Mouse (Mus musculus) liver, embryonic 11.5 days (tissue): ENCODE results near the gene Exoc4. TPM values are rescaled to one million over a fixed set of nuclear protein-coding genes. Genes with fewer than 3 reads are reported as not detected.

Experiments
- ATAC-seq: fragments of 200-750 bp; cut with Nextera tagmentation; replicated peaks from 2 replicates; pipeline ENCODE4 v1.8.0; 2017; ENCODE audit warnings: moderate number of reproducible peaks, mild to moderate bottlenecking, moderate TSS enrichment, moderate library complexity; ENCODE audit not compliant: low FRiP score
- DNase-seq: peaks from one replicate; pipeline ENCODE4 v3.0.0-alpha.2; 2017; ENCODE audit warnings: low spot score
- H3K27ac ChIP-seq: fragments of 300-500 bp; sonication (generic); 2 replicates; pipeline ENCODE4 v1.5.1; 2014; ENCODE audit warnings: mild to moderate bottlenecking, low read depth, low read length, control low read depth
- H3K27me3 ChIP-seq: fragments of 300-500 bp; sonication (generic); replicated peaks from 2 replicates; pipeline ENCODE4 v1.6.1; 2014; ENCODE audit warnings: low read length, mixed read lengths; ENCODE audit not compliant: control insufficient read depth, insufficient read depth
- H3K36me3 ChIP-seq: fragments of 300-500 bp; sonication (generic); 2 replicates; pipeline ENCODE4 v1.6.1; 2014; ENCODE audit warnings: mild to moderate bottlenecking, low read length, moderate library complexity, mixed read lengths; ENCODE audit not compliant: control insufficient read depth, insufficient read depth
- H3K4me1 ChIP-seq: fragments of 300-500 bp; sonication (generic); replicated peaks from 2 replicates; pipeline ENCODE4 v1.6.1; 2014; ENCODE audit warnings: low read length, mixed read lengths; ENCODE audit not compliant: control insufficient read depth, insufficient read depth
- H3K4me2 ChIP-seq: fragments of 300-500 bp; sonication (generic); 2 replicates; pipeline ENCODE4 v1.6.1; 2014; ENCODE audit warnings: mild to moderate bottlenecking, control low read depth, moderate library complexity
- H3K4me3 ChIP-seq: fragments of 300-500 bp; sonication (generic); 2 replicates; pipeline ENCODE4 v1.5.1; 2014; ENCODE audit warnings: low read depth, low read length, control low read depth
- H3K9ac ChIP-seq: fragments of 300-500 bp; sonication (generic); 2 replicates; pipeline ENCODE4 v1.6.1; 2014; ENCODE audit warnings: low read depth, low read length, control low read depth
- H3K9me3 ChIP-seq: fragments of 300-500 bp; sonication (generic); 2 replicates; pipeline ENCODE4 v1.6.1; 2016; ENCODE audit warnings: low read length, inconsistent platforms, mixed read lengths; ENCODE audit not compliant: control insufficient read depth
- WGBS: fragments of 180-500 bp; shearing (Covaris S2); extraction: QIAGEN DNeasy Blood & Tissue Kit; methylation state at CpG from one replicate; pipeline ENCODE4 v1.1.7; 2014; 5-methylcytosine and 5-hydroxymethylcytosine counted together
- polyA plus RNA-seq: library from polyadenylated mRNA; unstranded; fragments of >200 nt; fragmentation: Nextera tagmentation; extraction: Ambion mirVana; gene quantifications from 2 replicates; pipeline ENCODE4 v1.2.1, GENCODE M21; 2014

The Exoc4 gene
- polyA plus RNA-seq, 1 experiment from 2014 or later, result 20.9 TPM

DNA sequence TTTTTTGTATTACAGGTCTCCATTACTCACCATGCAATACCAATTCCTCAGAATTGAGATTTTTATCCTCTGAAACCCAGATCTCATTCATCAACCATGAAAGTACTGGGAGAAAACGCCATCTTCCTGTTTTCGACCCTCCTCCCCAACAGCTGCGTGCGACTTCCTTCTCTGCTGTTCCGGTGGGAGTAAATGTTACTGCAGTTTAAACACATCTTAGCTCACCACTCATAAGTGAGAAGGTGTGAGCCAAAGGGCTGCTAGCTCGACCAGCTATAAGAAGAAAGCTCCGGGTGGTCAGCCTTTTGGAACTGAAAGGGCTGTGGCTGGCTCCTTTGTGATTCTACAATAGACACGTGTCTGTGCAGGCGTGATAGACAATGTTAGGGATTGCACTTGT lies 733.8 kb downstream of the Exoc4 start:
- WGBS, result 61% methylated on average over 9 of the region's 9 CpGs
- Histone ChIP-seq H3K4me1 (no peaks in the 10 kb centered on the region), H3K4me3 (no peak overlapping the region), H3K27ac (no peak overlapping the region), H3K4me2 (no peak overlapping the region), H3K9ac (no peak overlapping the region), H3K36me3 (no peaks in the 10 kb centered on the region), H3K9me3 (no peaks in the 10 kb centered on the region), H3K27me3 (no peaks in the 10 kb centered on the region)
- DNase-seq, result no peak
- no peak for ATAC-seq

DNA sequence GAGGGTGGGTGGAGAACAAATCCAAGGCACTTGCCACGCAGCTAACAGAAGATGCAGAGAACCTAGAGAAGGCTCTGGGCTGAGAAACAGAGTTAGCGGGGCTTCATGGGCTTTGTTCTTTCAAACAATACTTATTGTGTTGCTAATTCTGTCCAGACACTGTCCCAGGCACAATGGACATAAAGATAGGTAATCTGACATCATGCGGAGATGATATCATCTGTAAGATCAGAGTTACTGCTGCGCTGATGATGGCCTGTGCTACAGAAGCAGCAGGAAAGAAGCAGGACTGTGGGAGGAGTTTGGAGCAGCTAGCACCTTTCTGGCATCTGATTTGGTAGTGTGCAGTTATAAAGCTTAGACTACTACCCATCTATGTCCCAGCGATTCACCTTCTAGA lies 738.2 kb downstream of the Exoc4 start:
- DNase-seq (no peak), ATAC-seq (no peak)
- H3K4me1 ChIP-seq, result no peaks in the 10 kb centered on the region
- WGBS, result 75% methylated on average over 5 of the region's 5 CpGs
- no peak overlapping the region for H3K9ac ChIP-seq
- no peaks in the 10 kb centered on the region for H3K27me3 ChIP-seq
- H3K9me3 ChIP-seq, result no peaks in the 10 kb centered on the region
- H3K4me3 ChIP-seq, result no peak overlapping the region
- H3K36me3 ChIP-seq, result no peaks in the 10 kb centered on the region
- no peak overlapping the region for H3K27ac ChIP-seq
- no peak overlapping the region for H3K4me2 ChIP-seq

DNA sequence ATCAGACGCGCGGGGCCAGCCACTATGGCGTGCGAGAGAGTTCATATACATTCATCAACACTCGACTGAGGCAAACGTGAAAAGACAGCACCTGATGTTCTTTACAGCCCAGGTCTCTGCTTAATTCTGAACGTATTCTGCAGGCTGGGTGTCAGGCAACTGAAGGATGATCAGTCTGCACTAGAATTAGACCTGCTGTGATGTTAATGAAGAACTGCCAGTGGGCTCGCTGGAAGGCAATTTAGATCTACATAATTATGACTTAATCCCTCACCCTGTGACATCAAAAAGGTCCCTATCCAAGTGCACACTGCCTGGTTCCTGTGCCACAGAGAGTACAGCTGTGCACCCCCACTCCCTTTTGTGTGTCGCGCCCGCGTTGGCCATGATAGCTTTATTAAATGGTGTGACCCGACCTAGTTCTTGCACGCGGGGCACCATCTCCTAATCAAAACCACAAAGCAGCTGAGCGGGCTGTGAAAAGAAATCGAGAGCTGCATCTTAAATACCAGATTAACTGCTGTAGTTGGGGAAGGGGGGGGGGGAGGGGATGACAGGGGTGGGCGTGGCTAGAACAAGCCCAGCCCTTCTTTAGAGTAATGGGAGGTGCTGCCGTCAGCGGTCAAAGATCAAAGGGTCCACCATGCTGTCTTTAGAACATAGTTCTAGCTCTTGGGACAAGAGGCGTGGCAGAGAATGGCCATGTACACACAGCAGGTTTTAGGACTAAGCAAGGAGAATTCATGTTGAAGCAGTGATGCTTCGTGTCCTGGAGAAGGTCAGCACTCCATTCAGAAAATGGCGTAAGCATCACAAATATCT lies 743.5 kb downstream of the Exoc4 start:
- H3K9ac ChIP-seq, result no peak overlapping the region
- 47% methylated on average over 24 of the region's 24 CpGs for WGBS
- H3K36me3 ChIP-seq, result no peaks in the 10 kb centered on the region
- no peak for ATAC-seq
- no peak overlapping the region for H3K4me2 ChIP-seq
- H3K4me1 ChIP-seq, result no peaks in the 10 kb centered on the region
- H3K27me3 ChIP-seq, result no peaks in the 10 kb centered on the region
- DNase-seq, result no peak
- H3K9me3 ChIP-seq, result no peaks in the 10 kb centered on the region
- H3K4me3 ChIP-seq, result no peak overlapping the region
- H3K27ac ChIP-seq, result no peak overlapping the region

DNA sequence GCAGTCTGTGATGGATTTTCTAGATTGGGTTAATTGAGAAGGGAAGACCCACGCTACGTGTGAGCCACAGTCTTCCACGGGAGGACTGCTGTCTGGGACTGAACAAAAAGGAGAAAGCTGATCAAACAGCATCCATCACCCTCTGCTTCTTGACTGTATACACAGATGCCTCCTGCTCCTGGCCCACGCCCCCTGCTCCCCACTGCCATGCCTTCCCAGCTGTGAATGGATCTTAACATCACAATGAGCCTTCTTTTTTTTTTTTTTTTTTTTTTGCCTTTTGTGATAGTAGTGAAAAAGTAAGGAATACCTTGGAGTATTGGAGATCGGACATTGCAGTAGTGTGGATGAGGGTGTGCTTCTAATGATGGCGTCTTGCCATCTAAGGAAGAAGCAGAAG lies 745.0 kb downstream of the Exoc4 start:
- ATAC-seq (no peak), DNase-seq (no peak)
- H3K27ac ChIP-seq, result no peak overlapping the region
- no peaks in the 10 kb centered on the region for H3K36me3 ChIP-seq
- no peaks in the 10 kb centered on the region for H3K4me1 ChIP-seq
- no peaks in the 10 kb centered on the region for H3K27me3 ChIP-seq
- H3K9me3 ChIP-seq, result no peaks in the 10 kb centered on the region
- H3K4me3 ChIP-seq, result no peak overlapping the region
- H3K4me2 ChIP-seq, result no peak overlapping the region
- WGBS, result 68% methylated on average over 6 of the region's 6 CpGs
- no peak overlapping the region for H3K9ac ChIP-seq

DNA sequence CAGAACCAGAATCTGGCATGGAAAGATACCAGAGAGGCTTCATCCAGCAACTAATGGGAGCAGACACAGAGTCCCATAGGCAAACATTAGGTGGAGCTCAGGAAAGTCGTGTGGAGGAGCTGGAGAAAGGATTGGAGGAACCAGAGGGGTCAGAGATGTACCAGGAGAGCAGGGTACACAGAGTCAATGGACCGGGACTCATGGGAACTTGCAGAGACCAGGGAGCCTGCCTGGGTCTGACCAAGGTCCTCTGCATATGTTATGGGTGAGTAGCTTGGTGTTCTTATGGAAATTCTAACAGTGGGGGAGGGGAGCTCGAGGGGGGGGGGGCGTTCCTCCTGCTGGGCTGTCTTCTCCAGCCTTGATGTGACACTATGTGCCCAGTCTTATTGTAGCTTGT lies 749.7 kb downstream of the Exoc4 start:
- Histone ChIP-seq H3K27me3 (no peaks in the 10 kb centered on the region), H3K27ac (no peak overlapping the region), H3K4me3 (no peak overlapping the region), H3K4me1 (no peaks in the 10 kb centered on the region; the same call in 1 of the 2 replicates), H3K9me3 (no peaks in the 10 kb centered on the region), H3K9ac (no peak overlapping the region), H3K4me2 (no peak overlapping the region), H3K36me3 (no peaks in the 10 kb centered on the region)
- ATAC-seq, result no peak
- DNase-seq, result no peak
- 49% methylated on average over 4 of the region's 4 CpGs for WGBS

DNA sequence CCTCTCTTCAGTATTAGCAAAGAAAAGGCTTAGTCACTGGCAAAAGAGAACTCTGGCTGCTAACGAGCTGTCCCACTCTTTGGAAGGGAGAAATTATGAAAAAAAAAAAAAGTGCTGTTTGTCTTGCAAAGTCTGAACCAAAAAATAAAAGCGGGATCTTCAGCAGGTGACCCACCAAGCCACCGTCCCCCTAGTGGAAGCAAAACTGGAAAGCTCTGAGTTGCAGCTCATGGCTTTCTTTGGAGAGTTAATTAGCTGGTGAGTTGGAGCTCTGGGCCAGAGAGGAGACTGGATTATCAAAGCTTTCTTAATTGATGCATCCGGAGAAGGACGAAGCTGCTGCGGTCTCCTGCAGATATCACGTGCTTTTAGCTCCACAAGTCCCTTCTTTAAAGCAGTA lies 750.6 kb downstream of the Exoc4 start:
- Histone ChIP-seq H3K4me3 (no peak overlapping the region), H3K27me3 (no peaks in the 10 kb centered on the region), H3K4me1 (no peaks in the 10 kb centered on the region; the same call in 1 of the 2 replicates), H3K36me3 (no peaks in the 10 kb centered on the region), H3K9me3 (no peaks in the 10 kb centered on the region), H3K9ac (no peak overlapping the region), H3K4me2 (no peak overlapping the region), H3K27ac (no peak overlapping the region)
- ATAC-seq (no peak), DNase-seq (no peak)
- 32% methylated on average over 7 of the region's 7 CpGs for WGBS

DNA sequence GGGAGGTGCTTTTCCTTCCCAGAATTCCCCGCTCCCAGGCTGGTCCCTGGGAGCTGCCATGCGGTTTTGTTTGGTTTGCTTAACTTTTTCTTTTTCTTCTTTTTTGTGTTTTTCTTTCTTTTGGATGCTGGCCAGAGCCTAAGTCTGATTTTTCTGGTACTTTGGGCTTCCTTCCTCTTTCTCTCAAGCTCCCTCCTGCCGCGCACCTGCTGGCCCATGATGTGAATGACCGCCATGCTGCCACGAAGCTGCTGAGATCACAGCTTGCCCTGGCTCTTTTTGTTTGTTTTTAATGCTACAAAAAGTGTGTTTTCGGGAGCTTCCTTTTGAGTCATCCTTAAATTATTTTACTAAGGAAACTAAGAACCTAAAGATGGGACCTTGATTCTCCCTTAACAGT lies 751.8 kb downstream of the Exoc4 start:
- Histone ChIP-seq H3K4me2 (no peak overlapping the region), H3K27me3 (no peaks in the 10 kb centered on the region), H3K27ac (no peak overlapping the region), H3K9me3 (no peaks in the 10 kb centered on the region), H3K36me3 (no peaks in the 10 kb centered on the region), H3K4me3 (no peak overlapping the region), H3K9ac (no peak overlapping the region), H3K4me1 (no peaks in the 10 kb centered on the region; the same call in 1 of the 2 replicates)
- DNase-seq (no peak), ATAC-seq (no peak)
- 86% methylated on average over 7 of the region's 7 CpGs for WGBS

DNA sequence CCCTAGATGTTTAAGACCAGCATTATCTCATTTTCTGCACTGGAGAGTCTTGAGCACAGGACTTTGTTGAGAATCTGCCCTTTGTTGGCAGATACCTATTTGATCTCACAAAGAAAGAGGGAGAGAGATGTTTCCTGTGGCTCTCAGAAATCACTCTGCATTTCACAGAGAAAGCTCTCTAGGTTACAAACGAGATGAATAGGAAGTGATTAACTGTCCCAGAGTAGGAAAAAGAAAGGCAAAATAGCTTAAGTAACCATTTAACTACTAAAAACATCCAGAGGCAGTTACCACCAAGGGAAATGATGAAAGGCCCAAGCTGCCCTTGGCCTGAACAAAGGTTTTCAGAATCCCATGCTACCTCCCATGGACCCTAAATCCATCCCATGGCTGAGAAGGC lies 754.1 kb downstream of the Exoc4 start:
- WGBS, result 42% methylated on average over 1 of the region's 1 CpGs

DNA sequence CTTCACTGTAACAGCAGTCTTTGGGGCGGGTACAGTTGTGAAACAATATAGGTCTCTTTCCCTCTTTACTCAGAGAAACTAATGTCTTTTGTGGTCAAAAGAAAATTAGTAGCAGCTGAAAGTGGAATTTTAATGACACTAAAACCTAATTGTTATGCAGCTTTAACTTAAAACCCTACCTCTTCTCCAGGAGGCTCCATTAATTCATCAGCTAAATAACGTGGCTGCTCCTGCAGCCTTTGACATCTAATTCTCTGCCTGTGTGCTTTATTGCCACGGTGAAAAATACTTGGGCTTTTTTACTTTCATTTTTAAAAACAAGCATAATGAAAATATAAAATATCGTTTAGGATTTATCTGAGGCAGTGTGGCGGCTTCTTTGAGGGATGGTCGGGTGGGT lies 764.6 kb downstream of the Exoc4 start:
- H3K9ac ChIP-seq, result no peak overlapping the region
- H3K4me1 ChIP-seq, result no peaks in the 10 kb centered on the region
- H3K4me3 ChIP-seq, result no peak overlapping the region
- H3K9me3 ChIP-seq, result no peaks in the 10 kb centered on the region
- no peaks in the 10 kb centered on the region for H3K27me3 ChIP-seq
- no peak overlapping the region for H3K4me2 ChIP-seq
- 79% methylated on average over 6 of the region's 6 CpGs for WGBS
- no peak for ATAC-seq
- H3K27ac ChIP-seq, result no peak overlapping the region
- H3K36me3 ChIP-seq, result no peaks in the 10 kb centered on the region
- no peak for DNase-seq

More for the DNA sequence above, 754.1 kb downstream of the Exoc4 start:
- DNase-seq (no peak), ATAC-seq (no peak)
- H3K27me3 ChIP-seq, result no peaks in the 10 kb centered on the region
- H3K4me3 ChIP-seq, result no peak overlapping the region
- no peaks in the 10 kb centered on the region; the same call in 1 of the 2 replicates for H3K4me1 ChIP-seq
- no peak overlapping the region for H3K9ac ChIP-seq
- H3K4me2 ChIP-seq, result no peak overlapping the region
- no peaks in the 10 kb centered on the region for H3K9me3 ChIP-seq
- H3K36me3 ChIP-seq, result no peaks in the 10 kb centered on the region
- H3K27ac ChIP-seq, result no peak overlapping the region
